Mouse (Mus musculus) ES-E14 (cell line): ENCODE measurements around the gene Acss1. TPM values are rescaled to one million over a fixed set of nuclear protein-coding genes. Genes with fewer than 3 reads are reported as not detected.

Experiments
- DNase-seq: peaks from one replicate; pipeline ENCODE4 v3.0.0-alpha.2; 2013; ENCODE audit warnings: low read depth, low spot score
- H3K27ac ChIP-seq: 2 replicates; pipeline ENCODE4 v1.5.1; 2012; ENCODE audit warnings: low read depth, mild to moderate bottlenecking, low read length, moderate library complexity, mixed read lengths; ENCODE audit not compliant: poor library complexity, insufficient read depth, severe bottlenecking
- H3K36me3 ChIP-seq: 2 replicates; pipeline ENCODE4 v1.6.1; 2012; ENCODE audit warnings: mild to moderate bottlenecking, low read length, moderate library complexity, mixed read lengths; ENCODE audit not compliant: control insufficient read depth, poor library complexity, insufficient read depth, severe bottlenecking
- H3K4me1 ChIP-seq, 2 experiments: fragments of 150-350 bp in 1 of 2; sonication (generic) in 1 of 2; 2 replicates each; pipeline ENCODE4 v1.6.1; 2012; ENCODE audit warnings: low read length in 2 of 2, mild to moderate bottlenecking in 1 of 2, mixed read lengths in 1 of 2; ENCODE audit not compliant: control insufficient read depth in 2 of 2, insufficient read depth in 2 of 2, poor library complexity in 1 of 2
- H3K4me3 ChIP-seq, 2 experiments: fragments of 150-350 bp in 1 of 2; sonication (generic) in 1 of 2; 2 replicates each; pipeline ENCODE4 v1.5.1; 2012; ENCODE audit warnings: low read length in 2 of 2, low read depth in 1 of 2, mild to moderate bottlenecking in 1 of 2, mixed read lengths in 1 of 2; ENCODE audit not compliant: insufficient read depth in 1 of 2, poor library complexity in 1 of 2, severe bottlenecking in 1 of 2
- H3K9ac ChIP-seq: 2 replicates; pipeline ENCODE4 v1.6.1; 2012; ENCODE audit warnings: low read depth, mild to moderate bottlenecking, low read length, mixed read lengths; ENCODE audit not compliant: poor library complexity, insufficient read depth, severe bottlenecking
- H3K9me3 ChIP-seq: fragments of 150-350 bp; sonication (generic); 2 replicates; pipeline ENCODE4 v1.6.1; 2012; ENCODE audit warnings: low read depth, mild to moderate bottlenecking, low read length; ENCODE audit not compliant: control insufficient read depth, insufficient read depth
- CHD2 ChIP-seq: IDR thresholded peaks from 2 replicates; pipeline ENCODE4 v1.6.1; 2014; ENCODE audit warnings: mild to moderate bottlenecking, low read depth, low read length, inconsistent platforms
- HCFC1 ChIP-seq: IDR thresholded peaks from 2 replicates; pipeline ENCODE4 v1.6.1; 2012; ENCODE audit warnings: low read length, inconsistent platforms, borderline replicate concordance; ENCODE audit not compliant: insufficient read depth
- MAFK ChIP-seq: IDR thresholded peaks from 2 replicates; pipeline ENCODE4 v1.6.1; 2014; ENCODE audit warnings: mild to moderate bottlenecking, low read depth, low read length, inconsistent platforms; ENCODE audit not compliant: insufficient read depth
- ZC3H11A ChIP-seq: IDR thresholded peaks from 2 replicates; pipeline ENCODE4 v1.6.1; 2012; ENCODE audit warnings: low read depth, mild to moderate bottlenecking, inconsistent platforms, low read length, borderline replicate concordance
- ZNF384 ChIP-seq: IDR thresholded peaks from 2 replicates; pipeline ENCODE4 v1.6.1; 2012; ENCODE audit warnings: low read depth, low read length, inconsistent platforms
- in situ Hi-C, 2 experiments: fragments of 600-800 bp; cut with MboI; formaldehyde crosslinking; loops; one replicate each; pipeline ENCODE4 v1.15.1; 2025; ENCODE audit warnings: low sequenced_read_pairs in 2 of 2, inconsistent platforms in 1 of 2; ENCODE audit not compliant: unreplicated experiment in 2 of 2
- total RNA-seq: library from RNA; depleted of rRNA; stranded (reverse); fragments of 300-350 nt; gene quantifications from 2 replicates; pipeline ENCODE4 v1.2.3, GENCODE M21; 2012

The Acss1 gene
- total RNA-seq, 1 experiment, result 3.2 TPM

DNA sequence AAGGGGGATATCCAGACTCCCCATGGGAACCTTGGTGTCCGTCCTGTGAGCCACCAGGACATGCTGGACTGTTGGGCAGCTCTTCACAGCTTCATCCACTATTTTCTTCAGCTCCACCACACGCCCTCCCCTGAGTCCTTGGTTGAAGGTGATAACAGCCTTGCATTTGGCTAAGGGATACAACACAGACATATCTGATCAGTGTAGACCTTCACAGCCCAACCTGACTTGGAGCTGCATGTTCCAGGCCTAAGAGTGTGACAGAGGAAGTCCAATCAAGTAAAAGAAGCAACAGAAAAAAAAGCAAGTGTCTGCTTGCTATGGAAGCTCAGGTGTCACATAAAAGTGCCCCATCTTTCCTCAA is 29.9 kb downstream of the Acss1 start:
- DNase-seq, result no peak
- H3K9ac ChIP-seq, result no peak overlapping the region
- peaks cover 10 to 15% of the 10 kb centered on the region in 2 experiments; a peak in 3 of 4 replicates for H3K4me1 ChIP-seq
- H3K27ac ChIP-seq, result peak overlapping the region; percentile 16; the same call in 1 of the 2 replicates
- H3K9me3 ChIP-seq, result no peaks in the 10 kb centered on the region
- H3K4me3 ChIP-seq, result 0 out of 4 replicates have a peak overlapping the region, but pooled peaks of 1 of the 2 experiments have one; percentile 3
- no peaks in the 10 kb centered on the region; the same call in 1 of the 2 replicates for H3K36me3 ChIP-seq
- in situ Hi-C loops, result no loop called here
- no peak for TF ChIP-seq HCFC1
- no peak for TF ChIP-seq MAFK
- TF ChIP-seq ZNF384, result no peak
- TF ChIP-seq CHD2, result no peak

DNA sequence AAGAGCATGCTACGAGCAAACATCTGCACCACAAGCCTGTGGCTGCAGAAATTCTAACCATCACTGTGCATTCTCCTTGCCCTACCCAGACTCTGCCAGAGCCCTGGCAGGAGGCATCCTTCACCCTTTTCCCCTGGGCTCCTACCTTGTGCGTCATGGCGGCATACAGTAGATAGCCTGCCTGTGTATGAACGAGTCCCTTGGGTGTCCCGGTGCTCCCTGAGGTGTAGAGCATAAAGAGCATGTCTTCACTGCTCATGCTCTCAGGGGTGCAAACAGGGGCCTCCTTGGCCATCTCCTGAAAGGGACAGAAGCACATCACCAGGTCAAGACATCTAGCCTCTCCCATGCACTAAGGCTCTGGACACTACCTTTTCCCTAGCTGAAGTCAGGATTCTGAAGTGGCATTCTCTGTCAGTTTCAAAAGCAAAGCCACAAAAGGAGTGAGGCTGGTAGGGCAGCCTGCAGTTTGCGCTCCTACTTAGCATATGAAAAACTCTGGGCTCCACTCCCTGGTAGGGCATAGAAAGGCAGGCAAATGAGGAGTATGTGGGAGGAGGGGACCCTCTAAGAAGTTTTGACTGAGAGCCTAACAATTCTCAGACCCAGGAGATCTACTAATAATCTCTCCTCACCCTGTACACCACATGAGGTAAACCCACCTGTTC is 30.5 kb downstream of the Acss1 start:
- no peak for TF ChIP-seq ZC3H11A
- no peak for TF ChIP-seq ZNF384
- TF ChIP-seq HCFC1, result no peak
- TF ChIP-seq CHD2, result no peak
- TF ChIP-seq MAFK, result no peak
- H3K9me3 ChIP-seq, result no peaks in the 10 kb centered on the region
- H3K36me3 ChIP-seq, result no peaks in the 10 kb centered on the region; the same call in 1 of the 2 replicates
- H3K4me1 ChIP-seq, result peaks cover 10 to 15% of the 10 kb centered on the region in 2 experiments; a peak in 3 of 4 replicates
- peak overlapping the region; percentile 26 for H3K4me3 ChIP-seq
- H3K27ac ChIP-seq, result peak overlapping the region; percentile 43
- no peak for DNase-seq
- H3K9ac ChIP-seq, result peak overlapping the region; percentile 36; the same call in 1 of the 2 replicates
- in situ Hi-C loops, result no loop called here

DNA sequence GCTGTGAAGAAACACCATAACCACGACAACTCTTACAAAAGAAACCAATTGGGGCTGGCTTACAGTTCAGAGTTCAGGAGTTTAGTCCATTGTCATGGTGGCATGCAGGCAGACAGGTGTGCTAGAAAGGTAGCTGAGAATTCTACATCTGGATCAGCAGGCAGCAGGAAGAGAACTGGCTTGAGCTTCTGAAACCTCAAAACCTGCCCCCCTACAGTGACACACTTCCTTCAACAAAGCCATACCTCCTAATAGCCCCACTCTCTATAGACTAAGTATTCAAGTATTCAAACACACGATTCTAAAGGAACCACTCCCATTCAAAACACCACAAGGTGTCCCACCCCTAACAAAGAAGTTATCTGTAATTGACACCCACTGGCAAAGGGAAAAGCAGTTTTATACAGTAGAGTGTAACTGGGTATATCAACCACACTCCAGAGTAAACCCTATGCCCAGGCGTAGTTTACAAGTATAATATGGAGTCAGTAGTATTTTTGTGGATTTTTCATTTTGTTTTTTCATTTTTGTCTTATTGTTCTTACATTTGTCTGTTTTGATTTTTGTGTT is 32.3 kb downstream of the Acss1 start:
- in situ Hi-C loops, result no loop called here
- H3K9me3 ChIP-seq, result no peaks in the 10 kb centered on the region
- peaks cover 10 to 15% of the 10 kb centered on the region in 2 experiments; a peak in 3 of 4 replicates for H3K4me1 ChIP-seq

DNA sequence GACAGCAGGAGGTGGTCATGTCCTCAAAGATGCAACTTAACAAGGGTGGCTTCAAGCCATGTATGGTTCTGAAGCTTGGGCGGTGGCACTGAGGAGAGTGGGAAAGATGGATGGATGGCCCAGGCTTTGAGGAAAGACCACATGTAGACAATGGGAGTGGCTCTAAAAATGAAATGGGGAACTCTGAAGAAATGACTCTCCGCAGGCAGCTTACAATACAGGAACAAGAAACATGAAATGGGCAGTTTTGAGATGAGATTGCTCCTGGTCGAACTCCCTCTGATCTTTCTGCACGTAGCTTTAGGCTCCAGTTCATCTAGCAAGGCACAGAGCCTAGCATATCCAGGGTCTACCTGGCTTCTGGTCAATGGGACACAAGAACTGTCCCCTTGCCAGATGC is 39.0 kb downstream of the Acss1 start:
- no peak for TF ChIP-seq ZC3H11A
- no peak for TF ChIP-seq ZNF384
- TF ChIP-seq HCFC1, result no peak
- TF ChIP-seq MAFK, result no peak
- TF ChIP-seq CHD2, result no peak
- Histone ChIP-seq H3K27ac (no peak overlapping the region), H3K9me3 (no peaks in the 10 kb centered on the region), H3K36me3 (peaks cover 7% of the 10 kb centered on the region; the same call in 1 of the 2 replicates), H3K9ac (no peak overlapping the region), H3K4me3 (no peak overlapping the region), H3K4me1 (no peaks in the 10 kb centered on the region)
- in situ Hi-C loops, result no loop called here
- DNase-seq, result no peak

More for the DNA sequence above, 32.3 kb downstream of the Acss1 start:
- H3K4me3 ChIP-seq, result no peak overlapping the region
- H3K27ac ChIP-seq, result no peak overlapping the region
- no peaks in the 10 kb centered on the region; the same call in 1 of the 2 replicates for H3K36me3 ChIP-seq
- H3K9ac ChIP-seq, result no peak overlapping the region
- TF ChIP-seq HCFC1 (no peak), CHD2 (no peak), MAFK (no peak), ZC3H11A (no peak), ZNF384 (no peak)
- DNase-seq, result no peak
